Mouse (Mus musculus): ENCODE measurements at regions not wholly inside any gene's neighbourhood (a gene's known extent, or its start where the extent isn't known, plus 50 kb on each side); places are given as distances from the start of the nearest gene placed in this dataset.
A peak's percentile ranks its signal among the peaks of the same experiment; 100 is the strongest.

- dilution Hi-C loops (cut with MboI; ENCODE audit: extremely low pct_ligation_motif_present, extremely low pct_unique_long_range_greater_than_20kb, low sequenced_read_pairs) (no loop called here), in situ Hi-C loops (cut with MboI; ENCODE audit: low pct_ligation_motif_present, low pct_unique_long_range_greater_than_20kb, low sequenced_read_pairs) (no loop called here)
- DNase-seq (ENCODE audit: extremely low read depth), result peak; percentile 21
- H3K36me3 ChIP-seq (replicated peaks in 1 of 2; ENCODE audit: control insufficient read depth in 1 of 2, insufficient read depth in 1 of 2, low read length in 1 of 2), result no peaks in the 10 kb centered on the region
- no peaks in the 10 kb centered on the region for H3K9me3 ChIP-seq (replicated peaks; ENCODE audit: low read length)
- H3K27me3 ChIP-seq (replicated peaks), result no peaks in the 10 kb centered on the region
- H3K4me1 ChIP-seq (ENCODE audit: control insufficient read depth in 1 of 2, insufficient read depth in 2 of 2), result peaks cover 11 to 15% of the 10 kb centered on the region in 2 experiments; a peak in 3 of 4 replicates
- H3K9ac ChIP-seq (ENCODE audit: insufficient read depth, low read depth), result no peak overlapping the region
- no peak overlapping the region; the same call in 1 of the 2 replicates for H3K4me2 ChIP-seq (ENCODE audit: insufficient read depth, low read depth, poor library complexity, severe bottlenecking)
- no peaks in the 10 kb centered on the region for H3K79me2 ChIP-seq (replicated peaks; ENCODE audit: control insufficient read depth, extremely low read depth, insufficient read depth, poor library complexity, severe bottlenecking)
- TF ChIP-seq ELF1 (IDR thresholded peaks at IDR 0.05; ENCODE audit: low read depth, low read length), result 0 out of 2 replicates have a peak, but pooled peaks have one; percentile 12
- TF ChIP-seq NRF1 (IDR thresholded peaks at IDR 0.05; ENCODE audit: low read depth, low read length), result 0 out of 2 replicates have a peak, but pooled peaks have one; percentile 12
- no peak for TF ChIP-seq JUND (conservative IDR thresholded peaks at IDR 0.05; ENCODE audit: low read depth, low read length)
- TF ChIP-seq BHLHE40 (IDR thresholded peaks at IDR 0.05; ENCODE audit: low read depth, low read length), result peak; percentile 52
- TF ChIP-seq ETS1 (conservative IDR thresholded peaks at IDR 0.05; ENCODE audit: low read depth, low read length), result peak; percentile 79
- peak; percentile 48; the same call in 1 of the 2 replicates for TF ChIP-seq MEF2A (IDR thresholded peaks at IDR 0.05; ENCODE audit: borderline replicate concordance, low read depth, low read length)
- TF ChIP-seq MAFK (IDR thresholded peaks at IDR 0.05; ENCODE audit: insufficient replicate concordance, low read length), result peak; percentile 39; the same call in 1 of the 2 replicates
- TF ChIP-seq E2F4 (IDR thresholded peaks at IDR 0.05; ENCODE audit: insufficient replicate concordance, low read depth, low read length), result peak; percentile 72; the same call in 1 of the 2 replicates
- no peak for TF ChIP-seq CHD1 (IDR thresholded peaks at IDR 0.05; ENCODE audit: low read depth, low read length)
- peak; percentile 40; the same call in 1 of the 2 replicates for TF ChIP-seq EP300 (IDR thresholded peaks at IDR 0.05; ENCODE audit: low read length)
- H3K27ac ChIP-seq (ENCODE audit: insufficient read depth, low read depth), result no peak overlapping the region
- no peak overlapping the region for H3K4me3 ChIP-seq (replicated peaks in 1 of 3; ENCODE audit: low read depth in 2 of 3, low read length in 2 of 3, poor library complexity in 1 of 3)
Observed at GRCm38 (mm10) chr13:45333634-45334033, 55.9 kb upstream of the Mylip start.

All from CH12.LX (cell line).